Mouse (Mus musculus) embryonic facial prominence, embryonic 11.5 days (tissue): ENCODE measurements around the gene Bhlhe23. TPM values are rescaled to one million over a fixed set of nuclear protein-coding genes. Genes with fewer than 3 reads are reported as not detected.

Experiments used
- ATAC-seq: fragments of 200-750 bp; cut with Nextera tagmentation; replicated peaks from 2 replicates; pipeline ENCODE4 v1.8.0; 2017; ENCODE audit warnings: low read depth; ENCODE audit not compliant: insufficient number of reproducible peaks, low FRiP score, low TSS enrichment
- DNase-seq: peaks from one replicate; pipeline ENCODE4 v3.0.0-alpha.2; 2015; ENCODE audit warnings: low spot score
- H3K27ac ChIP-seq: fragments of 300-500 bp; sonication (generic); replicated peaks from 2 replicates; pipeline ENCODE4 v1.5.1; 2014; ENCODE audit warnings: mild to moderate bottlenecking, low read depth, low read length, control low read depth
- H3K27me3 ChIP-seq: fragments of 300-500 bp; sonication (generic); 2 replicates; pipeline ENCODE4 v1.6.1; 2014; ENCODE audit warnings: mild to moderate bottlenecking, low read length, moderate library complexity, mixed read lengths; ENCODE audit not compliant: control insufficient read depth, insufficient read depth
- H3K36me3 ChIP-seq: fragments of 300-500 bp; sonication (generic); replicated peaks from 2 replicates; pipeline ENCODE4 v1.6.1; 2014; ENCODE audit warnings: low read depth, mild to moderate bottlenecking, low read length, moderate library complexity, mixed read lengths; ENCODE audit not compliant: control insufficient read depth, insufficient read depth
- H3K4me1 ChIP-seq: fragments of 300-500 bp; sonication (generic); 2 replicates; pipeline ENCODE4 v1.6.1; 2014; ENCODE audit warnings: low read length, mixed read lengths; ENCODE audit not compliant: control insufficient read depth, insufficient read depth
- H3K4me2 ChIP-seq: fragments of 300-500 bp; sonication (generic); 2 replicates; pipeline ENCODE4 v1.6.1; 2014; ENCODE audit warnings: low read depth, mild to moderate bottlenecking, control low read depth, low read length, moderate library complexity
- H3K4me3 ChIP-seq: fragments of 300-500 bp; sonication (generic); 2 replicates; pipeline ENCODE4 v1.5.1; 2014; ENCODE audit warnings: low read depth, low read length, control low read depth
- H3K9ac ChIP-seq: fragments of 300-500 bp; sonication (generic); replicated peaks from 2 replicates; pipeline ENCODE4 v1.6.1; 2014; ENCODE audit warnings: mild to moderate bottlenecking, control low read depth, low read length
- H3K9me3 ChIP-seq: fragments of 300-500 bp; sonication (generic); replicated peaks from 2 replicates; pipeline ENCODE4 v1.6.1; 2016; ENCODE audit warnings: mild to moderate bottlenecking, low read length, inconsistent platforms, mixed read lengths; ENCODE audit not compliant: control insufficient read depth
- WGBS: fragments of 180-500 bp; shearing (Covaris S2); extraction: QIAGEN DNeasy Blood & Tissue Kit; methylation state at CpG from one replicate; pipeline ENCODE4 v1.1.7; 2014; 5-methylcytosine and 5-hydroxymethylcytosine counted together
- polyA plus RNA-seq: library from polyadenylated mRNA; unstranded; fragments of >200 nt; fragmentation: Nextera tagmentation; extraction: Ambion mirVana; gene quantifications from 2 replicates; pipeline ENCODE4 v1.2.1, GENCODE M21; 2014

Bhlhe23 gene
- polyA plus RNA-seq, result 0.50 and 1.4 TPM in 2 replicates

DNA sequence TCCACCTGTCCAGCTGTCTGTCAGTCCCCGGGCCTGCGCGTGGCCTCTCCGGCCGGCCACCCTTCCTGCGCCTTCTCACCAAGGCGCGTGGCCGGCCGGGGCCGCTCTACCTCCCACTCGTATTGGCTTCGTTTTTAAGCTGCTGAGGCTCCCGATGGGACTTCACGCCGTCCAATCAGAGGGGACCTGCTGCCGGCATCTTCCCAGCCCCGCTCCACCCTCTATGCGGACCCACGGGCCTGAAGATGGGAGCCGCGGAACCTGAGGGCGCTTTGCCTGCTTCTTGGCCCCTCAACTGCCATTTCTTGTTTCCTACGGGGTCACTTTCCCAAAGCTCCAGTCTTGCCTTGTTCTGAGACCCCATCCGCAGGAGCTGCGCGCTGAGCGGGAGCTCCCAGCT lies at the start of gene Bhlhe23:
Gene Bhlhe23, minus strand, starts transcription at position 108 of the 400 bp plus-strand sequence.
- WGBS, result 2% methylated on average over 28 of the region's 28 CpGs
- H3K27ac ChIP-seq, result no peak within 1 kb of the TSS
- no peak within 1 kb of the TSS for H3K9ac ChIP-seq
- H3K4me3 ChIP-seq, result peak within 1 kb of the TSS; percentile 18
- no peaks in the 10 kb centered on the region for H3K36me3 ChIP-seq
- no peak for DNase-seq
- H3K27me3 ChIP-seq, result peaks cover 57% of the 10 kb centered on the region
- peak within 1 kb of the TSS; percentile 29 for H3K4me2 ChIP-seq
- H3K9me3 ChIP-seq, result no peaks in the 10 kb centered on the region
- H3K4me1 ChIP-seq, result peaks cover 6% of the 10 kb centered on the region; the same call in 1 of the 2 replicates
- no peak for ATAC-seq

DNA sequence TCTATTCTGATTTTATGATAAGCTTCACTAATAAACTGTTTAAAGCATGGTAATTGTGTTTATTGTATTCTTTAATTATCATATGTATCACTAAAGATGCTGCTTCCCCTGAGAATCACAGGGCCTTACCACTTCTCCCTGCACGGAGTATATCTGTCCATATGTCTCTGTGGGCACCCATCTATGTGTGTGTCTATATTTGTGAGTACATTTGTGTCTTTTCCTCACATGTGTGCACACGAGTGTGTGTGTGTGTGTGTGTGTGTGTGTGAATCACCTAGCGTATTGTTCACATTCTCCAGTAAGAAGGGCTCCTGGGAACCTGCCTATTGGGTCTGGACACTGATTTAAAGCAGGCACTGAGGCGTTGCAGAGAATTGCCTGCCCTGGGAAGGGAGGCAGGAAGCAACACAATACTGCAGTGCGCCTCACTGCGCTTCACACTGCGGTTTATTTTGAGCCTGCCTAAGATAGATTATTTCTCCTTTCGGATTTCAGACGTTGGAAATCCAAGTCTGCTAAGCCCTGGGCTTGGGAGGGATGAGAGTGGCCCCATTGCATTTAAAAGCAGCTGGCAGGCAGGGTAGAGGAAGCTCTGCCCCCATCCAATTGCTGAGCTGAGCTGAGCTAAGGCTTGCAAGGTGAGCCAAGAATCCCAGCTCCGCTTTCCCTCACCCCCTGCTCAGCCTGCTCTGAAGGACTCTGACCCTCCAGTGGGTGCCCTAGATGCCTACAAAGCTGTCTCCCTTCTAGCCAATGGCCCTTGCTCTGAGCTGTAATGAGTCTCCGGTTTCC lies 48.6 kb upstream of the Bhlhe23 start:
- 51% methylated on average over 11 of the region's 11 CpGs for WGBS
- ATAC-seq, result no peak; the same call in 1 of the 2 replicates
- Histone ChIP-seq H3K27me3 (no peaks in the 10 kb centered on the region), H3K4me3 (no peak overlapping the region), H3K4me2 (no peak overlapping the region), H3K4me1 (no peaks in the 10 kb centered on the region), H3K27ac (no peak overlapping the region), H3K9me3 (no peaks in the 10 kb centered on the region), H3K36me3 (no peaks in the 10 kb centered on the region), H3K9ac (no peak overlapping the region)
- no peak for DNase-seq

DNA sequence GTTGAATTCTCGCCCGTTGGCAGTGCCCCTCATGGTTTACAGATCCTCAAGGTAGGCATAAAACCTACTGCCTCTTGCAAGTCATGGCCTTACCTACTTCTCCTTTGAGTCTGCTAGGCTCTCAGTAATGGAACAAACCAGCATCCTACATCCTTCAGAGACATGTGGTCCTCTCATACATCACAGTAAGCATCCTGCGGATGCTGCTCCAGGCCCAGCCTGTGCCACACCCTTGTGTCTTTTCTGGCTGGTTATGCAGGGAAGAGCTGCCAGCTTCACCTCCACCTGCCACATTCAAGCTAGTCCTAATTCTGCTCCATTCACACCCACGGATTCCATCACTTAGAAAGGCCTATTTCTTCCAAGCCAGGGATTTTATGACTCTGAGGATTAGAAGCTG lies 48.0 kb upstream of the Bhlhe23 start:
- WGBS, result 76% methylated on average over 4 of the region's 4 CpGs

DNA sequence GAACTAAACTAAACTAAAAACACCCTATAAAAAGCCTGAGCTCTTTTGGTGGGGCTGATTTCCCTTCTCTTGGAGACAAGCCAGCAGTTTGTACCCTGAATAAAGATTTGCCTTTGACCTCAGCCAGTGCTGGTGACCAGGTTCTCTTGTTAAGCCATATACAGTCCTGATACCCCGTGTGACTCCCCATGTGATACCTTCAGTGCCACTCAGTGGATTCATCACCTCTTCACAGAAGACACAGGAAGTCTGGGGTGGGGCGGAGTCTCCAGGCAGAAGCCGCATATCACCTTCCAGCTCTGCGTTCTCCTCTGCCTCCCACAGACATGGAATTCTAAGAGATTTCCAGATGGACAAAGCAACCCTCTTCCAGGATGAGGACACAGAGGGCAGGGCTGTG lies 47.4 kb upstream of the Bhlhe23 start:
- no peaks in the 10 kb centered on the region for H3K36me3 ChIP-seq
- DNase-seq (no peak), ATAC-seq (no peak)
- no peaks in the 10 kb centered on the region for H3K9me3 ChIP-seq
- no peak overlapping the region for H3K4me2 ChIP-seq
- no peak overlapping the region for H3K4me3 ChIP-seq
- no peak overlapping the region for H3K27ac ChIP-seq
- H3K4me1 ChIP-seq, result no peaks in the 10 kb centered on the region
- H3K27me3 ChIP-seq, result no peaks in the 10 kb centered on the region
- WGBS, result 75% methylated on average over 4 of the region's 4 CpGs
- no peak overlapping the region for H3K9ac ChIP-seq

More for the DNA sequence above, 48.0 kb upstream of the Bhlhe23 start:
- H3K9ac ChIP-seq, result no peak overlapping the region
- no peak for ATAC-seq
- no peak overlapping the region for H3K4me3 ChIP-seq
- H3K4me1 ChIP-seq, result no peaks in the 10 kb centered on the region
- no peaks in the 10 kb centered on the region for H3K9me3 ChIP-seq
- DNase-seq, result no peak
- no peaks in the 10 kb centered on the region for H3K36me3 ChIP-seq
- no peak overlapping the region for H3K27ac ChIP-seq
- no peaks in the 10 kb centered on the region for H3K27me3 ChIP-seq
- H3K4me2 ChIP-seq, result no peak overlapping the region

DNA sequence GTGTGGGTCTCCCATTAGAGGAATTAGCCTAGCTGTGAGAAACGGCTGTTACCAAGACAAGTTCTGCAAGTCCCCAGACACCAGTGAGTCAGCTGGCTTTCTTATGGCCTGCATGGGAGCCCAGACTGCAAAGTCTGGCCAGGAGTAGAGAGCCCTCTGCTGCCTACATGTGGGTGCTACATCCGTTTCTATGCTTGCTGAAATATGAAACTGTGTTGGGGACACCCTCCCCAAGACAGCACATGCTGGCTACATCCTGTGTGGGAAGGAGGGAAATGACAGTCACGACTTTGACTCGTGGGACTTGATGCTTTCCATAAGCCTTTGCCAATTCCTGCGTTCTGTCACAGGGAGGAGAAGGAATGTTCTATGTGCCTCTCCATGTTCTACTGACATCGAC lies 45.8 kb upstream of the Bhlhe23 start:
- Histone ChIP-seq H3K27me3 (no peaks in the 10 kb centered on the region), H3K4me3 (no peak overlapping the region), H3K36me3 (no peaks in the 10 kb centered on the region), H3K9ac (no peak overlapping the region), H3K9me3 (no peaks in the 10 kb centered on the region), H3K27ac (no peak overlapping the region), H3K4me2 (no peak overlapping the region), H3K4me1 (no peaks in the 10 kb centered on the region)
- ATAC-seq (no peak; the same call in 1 of the 2 replicates), DNase-seq (peak; percentile 41)
- 37% methylated on average over 6 of the region's 6 CpGs for WGBS

DNA sequence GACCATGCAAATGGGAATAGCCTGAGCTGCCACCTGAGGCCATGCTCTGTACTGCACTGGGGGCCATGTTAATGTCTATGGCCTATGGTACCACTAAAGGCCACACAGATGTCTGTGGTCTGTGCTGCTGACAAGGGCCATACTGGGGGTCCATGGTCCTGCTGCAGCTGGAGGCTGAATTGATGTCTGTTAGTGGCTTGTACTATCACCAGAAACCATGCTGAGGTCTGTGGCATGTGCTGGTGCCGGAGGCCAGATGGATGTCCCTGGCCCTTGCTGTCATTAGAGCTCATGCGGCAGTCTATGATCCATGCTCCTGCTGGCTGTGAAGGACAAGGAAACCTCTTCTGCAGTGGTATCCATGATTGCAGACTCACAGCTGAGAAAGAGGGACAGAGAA lies 42.8 kb upstream of the Bhlhe23 start:
- Histone ChIP-seq H3K36me3 (no peaks in the 10 kb centered on the region), H3K4me2 (no peak overlapping the region), H3K4me3 (no peak overlapping the region), H3K27me3 (no peaks in the 10 kb centered on the region), H3K9ac (no peak overlapping the region), H3K27ac (no peak overlapping the region), H3K4me1 (no peaks in the 10 kb centered on the region), H3K9me3 (no peaks in the 10 kb centered on the region)
- ATAC-seq (no peak), DNase-seq (no peak)
- 88% methylated on average over 2 of the region's 2 CpGs for whole genome bisulfite sequencing

DNA sequence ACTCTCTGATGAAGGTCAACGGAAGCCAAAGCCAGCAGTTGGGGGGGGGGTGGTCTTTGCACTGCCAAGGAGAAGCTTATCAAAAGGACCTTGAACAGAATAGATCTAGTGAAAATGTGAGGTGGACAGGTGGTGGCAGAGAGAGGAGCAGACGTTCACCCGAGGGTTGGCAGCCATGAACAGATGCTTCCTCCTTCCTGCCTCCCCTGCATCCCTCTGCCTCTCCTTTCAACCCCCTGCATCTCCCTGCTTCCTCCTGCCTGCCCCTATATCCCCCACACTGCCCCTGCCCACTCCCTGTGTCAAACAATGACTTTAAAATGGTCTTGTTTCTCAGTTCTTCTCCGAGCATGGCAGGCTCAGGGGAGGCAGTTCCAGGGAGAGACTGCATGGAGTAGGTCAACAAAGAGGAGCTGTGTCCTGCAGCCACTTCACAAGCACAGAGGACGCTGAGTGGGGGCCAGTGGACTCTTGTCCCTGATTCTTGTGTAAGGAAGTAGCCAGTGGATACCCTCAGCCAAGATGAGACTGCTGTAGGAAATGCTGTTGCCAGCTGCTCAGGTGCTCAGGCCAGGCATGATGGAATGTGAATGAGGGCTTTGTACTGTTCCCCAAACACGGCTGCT lies 39.9 kb upstream of the Bhlhe23 start:
- H3K9me3 ChIP-seq, result no peaks in the 10 kb centered on the region
- no peak overlapping the region for H3K4me2 ChIP-seq
- H3K9ac ChIP-seq, result no peak overlapping the region
- 55% methylated on average over 6 of the region's 6 CpGs for WGBS
- no peaks in the 10 kb centered on the region for H3K27me3 ChIP-seq
- ATAC-seq (no peak), DNase-seq (no peak)
- H3K4me1 ChIP-seq, result no peaks in the 10 kb centered on the region
- H3K4me3 ChIP-seq, result no peak overlapping the region
- no peaks in the 10 kb centered on the region for H3K36me3 ChIP-seq
- H3K27ac ChIP-seq, result no peak overlapping the region

DNA sequence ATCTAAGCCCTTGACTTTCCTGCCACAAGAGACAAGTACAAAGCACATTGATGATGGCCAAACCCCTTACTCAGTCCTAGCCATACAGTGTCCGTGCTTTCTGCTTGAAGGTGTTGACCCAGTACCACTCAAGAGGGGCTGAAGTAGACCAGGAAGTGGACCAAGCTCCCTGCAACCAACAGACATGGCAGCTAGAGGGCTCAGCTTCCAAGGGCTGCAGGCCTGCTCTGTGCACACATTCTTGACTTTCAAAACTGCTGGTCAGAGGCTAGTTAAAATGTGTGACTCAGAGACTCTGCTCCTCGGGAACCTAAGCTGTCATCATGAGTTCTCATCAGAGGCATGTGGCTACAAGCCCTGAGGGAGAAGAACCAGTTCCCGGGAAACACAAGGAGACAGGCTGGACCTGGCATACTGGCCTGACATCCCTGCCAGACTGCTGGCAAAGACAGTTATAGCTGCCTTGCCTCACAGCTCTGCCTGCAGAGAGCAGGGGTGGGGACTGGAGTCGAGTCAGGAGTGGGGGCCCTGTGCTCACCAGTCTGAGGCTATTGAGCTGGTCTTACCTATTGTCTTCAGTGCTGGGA lies 37.4 kb upstream of the Bhlhe23 start:
- no peak for ATAC-seq
- H3K27me3 ChIP-seq, result no peaks in the 10 kb centered on the region
- no peaks in the 10 kb centered on the region for H3K36me3 ChIP-seq
- DNase-seq, result no peak
- H3K4me1 ChIP-seq, result no peaks in the 10 kb centered on the region
- no peak overlapping the region for H3K4me3 ChIP-seq
- no peak overlapping the region for H3K4me2 ChIP-seq
- no peak overlapping the region for H3K27ac ChIP-seq
- H3K9ac ChIP-seq, result no peak overlapping the region
- H3K9me3 ChIP-seq, result no peaks in the 10 kb centered on the region
- 52% methylated on average over 4 of the region's 4 CpGs for whole genome bisulfite sequencing
